Mouse (Mus musculus): ENCODE data around the gene Ino80b. TPM values are rescaled to one million over a fixed set of nuclear protein-coding genes. Genes with fewer than 3 reads are reported as not detected.

Gene Ino80b
- polyA plus RNA-seq (2014; fragmentation: Nextera tagmentation; extraction: Ambion mirVana), result 17.5 and 19.5 TPM in 2 replicates

GRCm38 (mm10) chr6:83125331-83125730 is at the start of gene Ino80b:
Ino80b (minus strand) TSS chr6:83125431.
- 15% methylated on average over 5 of the region's 5 CpGs for WGBS
- peak within 1 kb of the TSS; percentile 82 for H3K4me2 ChIP-seq (ENCODE audit: low read depth, low read length)
- H3K36me3 ChIP-seq (replicated peaks; ENCODE audit: control insufficient read depth, insufficient read depth, low read depth, low read length), result no peaks in the 10 kb centered on the region
- H3K4me1 ChIP-seq (ENCODE audit: control insufficient read depth, insufficient read depth, low read length), result peaks cover 3% of the 10 kb centered on the region
- H3K9ac ChIP-seq (replicated peaks; ENCODE audit: low read length), result peak within 1 kb of the TSS; percentile 76
- ATAC-seq (replicated peaks; ENCODE audit: insufficient number of reproducible peaks, low FRiP score, low TSS enrichment, low read depth) (no peak), DNase-seq (ENCODE audit: low spot score) (no peak)
- no peaks in the 10 kb centered on the region for H3K27me3 ChIP-seq (ENCODE audit: control insufficient read depth, insufficient read depth, low read length)
- peak within 1 kb of the TSS; percentile 74 for H3K4me3 ChIP-seq (ENCODE audit: low read depth, low read length)
- H3K27ac ChIP-seq (replicated peaks; ENCODE audit: low read depth, low read length), result no peak within 1 kb of the TSS
- no peaks in the 10 kb centered on the region for H3K9me3 ChIP-seq (replicated peaks; ENCODE audit: control insufficient read depth, low read length)

- Histone ChIP-seq H3K9ac (replicated peaks; ENCODE audit: low read length) (no peak overlapping the region), H3K36me3 (replicated peaks; ENCODE audit: control insufficient read depth, insufficient read depth, low read depth, low read length) (no peaks in the 10 kb centered on the region), H3K27ac (replicated peaks; ENCODE audit: low read depth, low read length) (no peak overlapping the region), H3K4me1 (ENCODE audit: control insufficient read depth, insufficient read depth, low read length) (no peaks in the 10 kb centered on the region), H3K27me3 (ENCODE audit: control insufficient read depth, insufficient read depth, low read length) (no peaks in the 10 kb centered on the region), H3K4me3 (ENCODE audit: low read depth, low read length) (no peak overlapping the region), H3K9me3 (replicated peaks; ENCODE audit: control insufficient read depth, low read length) (no peaks in the 10 kb centered on the region), H3K4me2 (ENCODE audit: low read depth, low read length) (no peak overlapping the region)
- ATAC-seq (replicated peaks; ENCODE audit: insufficient number of reproducible peaks, low FRiP score, low TSS enrichment, low read depth) (no peak), DNase-seq (ENCODE audit: low spot score) (no peak)
- WGBS, result 67% methylated on average over 9 of the region's 9 CpGs
Measured at GRCm38 (mm10) chr6:83172240-83172920, 47.1 kb upstream of the Ino80b start.

- Histone ChIP-seq H3K4me1 (ENCODE audit: control insufficient read depth, insufficient read depth, low read length) (no peaks in the 10 kb centered on the region), H3K27me3 (ENCODE audit: control insufficient read depth, insufficient read depth, low read length) (no peaks in the 10 kb centered on the region), H3K9me3 (replicated peaks; ENCODE audit: control insufficient read depth, low read length) (no peaks in the 10 kb centered on the region), H3K9ac (replicated peaks; ENCODE audit: low read length) (no peak overlapping the region; the same call in 1 of the 2 replicates), H3K27ac (replicated peaks; ENCODE audit: low read depth, low read length) (no peak overlapping the region), H3K4me3 (ENCODE audit: low read depth, low read length) (no peak overlapping the region), H3K36me3 (replicated peaks; ENCODE audit: control insufficient read depth, insufficient read depth, low read depth, low read length) (no peaks in the 10 kb centered on the region), H3K4me2 (ENCODE audit: low read depth, low read length) (no peak overlapping the region)
- no peak for DNase-seq (ENCODE audit: low spot score)
- 79% methylated on average over 5 of the region's 5 CpGs for WGBS
- ATAC-seq (replicated peaks; ENCODE audit: insufficient number of reproducible peaks, low FRiP score, low TSS enrichment, low read depth), result no peak
Measured at GRCm38 (mm10) chr6:83171063-83171462, 45.8 kb upstream of the Ino80b start.

GRCm38 (mm10) chr6:83169872-83170271 is 44.6 kb upstream of the Ino80b start:
- H3K36me3 ChIP-seq (replicated peaks; ENCODE audit: control insufficient read depth, insufficient read depth, low read depth, low read length), result no peaks in the 10 kb centered on the region
- H3K27me3 ChIP-seq (ENCODE audit: control insufficient read depth, insufficient read depth, low read length), result no peaks in the 10 kb centered on the region

GRCm38 (mm10) chr6:83166243-83166630 is 41.0 kb upstream of the Ino80b start:
- WGBS, result under 1% methylated on average over 12 of the region's 12 CpGs
- H3K9me3 ChIP-seq (replicated peaks; ENCODE audit: control insufficient read depth, low read length), result no peaks in the 10 kb centered on the region
- peaks cover 11% of the 10 kb centered on the region for H3K27me3 ChIP-seq (ENCODE audit: control insufficient read depth, insufficient read depth, low read length)
- H3K9ac ChIP-seq (replicated peaks; ENCODE audit: low read length), result peak overlapping the region; percentile 87
- ATAC-seq (replicated peaks; ENCODE audit: insufficient number of reproducible peaks, low FRiP score, low TSS enrichment, low read depth), result no peak
- H3K27ac ChIP-seq (replicated peaks; ENCODE audit: low read depth, low read length), result no peak overlapping the region
- H3K4me1 ChIP-seq (ENCODE audit: control insufficient read depth, insufficient read depth, low read length), result no peaks in the 10 kb centered on the region
- DNase-seq (ENCODE audit: low spot score), result peak; percentile 26
- H3K4me3 ChIP-seq (ENCODE audit: low read depth, low read length), result peak overlapping the region; percentile 85
- H3K36me3 ChIP-seq (replicated peaks; ENCODE audit: control insufficient read depth, insufficient read depth, low read depth, low read length), result no peaks in the 10 kb centered on the region
- peak overlapping the region; percentile 72 for H3K4me2 ChIP-seq (ENCODE audit: low read depth, low read length)

More at GRCm38 (mm10) chr6:83169872-83170271, 44.6 kb upstream of the Ino80b start:
- no peaks in the 10 kb centered on the region for H3K4me1 ChIP-seq (ENCODE audit: control insufficient read depth, insufficient read depth, low read length)
- no peaks in the 10 kb centered on the region for H3K9me3 ChIP-seq (replicated peaks; ENCODE audit: control insufficient read depth, low read length)
- 84% methylated on average over 5 of the region's 5 CpGs for WGBS
- no peak overlapping the region for H3K9ac ChIP-seq (replicated peaks; ENCODE audit: low read length)
- no peak overlapping the region for H3K27ac ChIP-seq (replicated peaks; ENCODE audit: low read depth, low read length)
- ATAC-seq (replicated peaks; ENCODE audit: insufficient number of reproducible peaks, low FRiP score, low TSS enrichment, low read depth) (no peak), DNase-seq (ENCODE audit: low spot score) (no peak)
- no peak overlapping the region for H3K4me3 ChIP-seq (ENCODE audit: low read depth, low read length)
- no peak overlapping the region for H3K4me2 ChIP-seq (ENCODE audit: low read depth, low read length)

- DNase-seq (ENCODE audit: low spot score) (peak; percentile 96), ATAC-seq (replicated peaks; ENCODE audit: insufficient number of reproducible peaks, low FRiP score, low TSS enrichment, low read depth) (peak; percentile 71)
- H3K27ac ChIP-seq (replicated peaks; ENCODE audit: low read depth, low read length), result 0 out of 2 replicates have a peak within 1 kb of the TSS, but pooled peaks have one; percentile 38
- H3K36me3 ChIP-seq (replicated peaks; ENCODE audit: control insufficient read depth, insufficient read depth, low read depth, low read length), result no peaks in the 10 kb centered on the region
- H3K9ac ChIP-seq (replicated peaks; ENCODE audit: low read length), result peak within 1 kb of the TSS; percentile 87
- no peaks in the 10 kb centered on the region for H3K9me3 ChIP-seq (replicated peaks; ENCODE audit: control insufficient read depth, low read length)
- peak within 1 kb of the TSS; percentile 72 for H3K4me2 ChIP-seq (ENCODE audit: low read depth, low read length)
- no peaks in the 10 kb centered on the region for H3K4me1 ChIP-seq (ENCODE audit: control insufficient read depth, insufficient read depth, low read length)
- 0% methylated on average over 53 of the region's 58 CpGs for WGBS
- peaks cover 16% of the 10 kb centered on the region for H3K27me3 ChIP-seq (ENCODE audit: control insufficient read depth, insufficient read depth, low read length)
- peak within 1 kb of the TSS; percentile 85 for H3K4me3 ChIP-seq (ENCODE audit: low read depth, low read length)
Measured at GRCm38 (mm10) chr6:83165607-83166242, 40.5 kb upstream of the Ino80b start, which contains the start of gene Dctn1. Dctn1 (plus strand) TSS chr6:83165920.

GRCm38 (mm10) chr6:83165026-83165606 is 39.9 kb upstream of the Ino80b start:
- no peak for DNase-seq (ENCODE audit: low spot score)
- H3K27me3 ChIP-seq (ENCODE audit: control insufficient read depth, insufficient read depth, low read length), result peaks cover 18% of the 10 kb centered on the region
- H3K4me1 ChIP-seq (ENCODE audit: control insufficient read depth, insufficient read depth, low read length), result no peaks in the 10 kb centered on the region
- ATAC-seq (replicated peaks; ENCODE audit: insufficient number of reproducible peaks, low FRiP score, low TSS enrichment, low read depth), result no peak
- no peaks in the 10 kb centered on the region for H3K36me3 ChIP-seq (replicated peaks; ENCODE audit: control insufficient read depth, insufficient read depth, low read depth, low read length)
- no peaks in the 10 kb centered on the region for H3K9me3 ChIP-seq (replicated peaks; ENCODE audit: control insufficient read depth, low read length)
- no peak overlapping the region for H3K27ac ChIP-seq (replicated peaks; ENCODE audit: low read depth, low read length)
- peak overlapping the region; percentile 87 for H3K9ac ChIP-seq (replicated peaks; ENCODE audit: low read length)
- H3K4me3 ChIP-seq (ENCODE audit: low read depth, low read length), result peak overlapping the region; percentile 85
- 6% methylated on average over 6 of the region's 6 CpGs for WGBS
- H3K4me2 ChIP-seq (ENCODE audit: low read depth, low read length), result peak overlapping the region; percentile 72

- Histone ChIP-seq H3K27ac (replicated peaks; ENCODE audit: low read depth, low read length) (no peak overlapping the region), H3K27me3 (ENCODE audit: control insufficient read depth, insufficient read depth, low read length) (peaks cover 18% of the 10 kb centered on the region), H3K4me1 (ENCODE audit: control insufficient read depth, insufficient read depth, low read length) (no peaks in the 10 kb centered on the region), H3K36me3 (replicated peaks; ENCODE audit: control insufficient read depth, insufficient read depth, low read depth, low read length) (no peaks in the 10 kb centered on the region), H3K4me3 (ENCODE audit: low read depth, low read length) (peak overlapping the region; percentile 31), H3K4me2 (ENCODE audit: low read depth, low read length) (peak overlapping the region; percentile 63), H3K9ac (replicated peaks; ENCODE audit: low read length) (no peak overlapping the region), H3K9me3 (replicated peaks; ENCODE audit: control insufficient read depth, low read length) (no peaks in the 10 kb centered on the region)
- no peak for ATAC-seq (replicated peaks; ENCODE audit: insufficient number of reproducible peaks, low FRiP score, low TSS enrichment, low read depth)
- WGBS, result 0% methylated on average over 8 of the region's 8 CpGs
- DNase-seq (ENCODE audit: low spot score), result peak; percentile 84
Measured at GRCm38 (mm10) chr6:83162701-83163100, 37.5 kb upstream of the Ino80b start.
